Mouse (Mus musculus) lung, adult 2 months (tissue): ENCODE data around the gene Camkmt.

Experiments
- CTCF ChIP-seq: fragments of 200-500 bp; IDR thresholded peaks from 2 replicates; pipeline ENCODE4 v1.5.1; 2011; ENCODE audit warnings: mild to moderate bottlenecking, low read length, control low read depth; ENCODE audit not compliant: insufficient read depth
- POLR2A ChIP-seq: fragments of 200-500 bp; IDR thresholded peaks from 2 replicates; pipeline ENCODE4 v1.6.1; 2011; ENCODE audit warnings: low read depth, mild to moderate bottlenecking, control low read depth, low read length, borderline replicate concordance; ENCODE audit errors: extremely low read depth

DNA sequence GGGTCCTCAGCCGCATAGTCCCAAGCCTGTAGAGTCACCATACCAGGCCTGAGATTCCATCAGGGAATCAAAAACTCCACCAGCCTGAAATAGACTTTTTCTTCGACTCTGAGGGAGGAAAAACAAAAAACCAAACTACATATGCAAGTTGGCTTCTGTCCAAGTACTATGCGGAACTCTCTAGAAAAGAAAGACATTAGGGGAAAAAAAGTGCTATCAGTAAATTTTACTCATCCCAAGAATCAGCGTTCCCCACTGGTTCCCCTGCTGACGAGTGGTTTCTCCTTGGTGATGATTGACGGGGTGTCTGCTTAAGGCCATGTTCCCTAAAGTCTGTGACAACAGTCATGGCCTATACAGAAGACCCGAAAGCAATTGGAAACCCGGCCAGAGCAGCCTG, 352.7 kb downstream of the Camkmt start:
- no peak for TF ChIP-seq POLR2A
- no peak for TF ChIP-seq CTCF
